Mouse (Mus musculus) embryonic fibroblast, embryonic 13.5 days (primary cell): ENCODE results near the gene Aff3.

Experiments used
- CTCF ChIP-seq: IDR thresholded peaks from 2 replicates; pipeline ENCODE4 v1.5.1; 2011; ENCODE audit warnings: mild to moderate bottlenecking, control low read depth, low read length, moderate library complexity, borderline replicate concordance; ENCODE audit not compliant: insufficient read depth
- POLR2A ChIP-seq: IDR thresholded peaks from 2 replicates; pipeline ENCODE4 v1.6.1; 2011; ENCODE audit warnings: low read depth, mild to moderate bottlenecking, control low read depth, low read length, moderate library complexity

DNA sequence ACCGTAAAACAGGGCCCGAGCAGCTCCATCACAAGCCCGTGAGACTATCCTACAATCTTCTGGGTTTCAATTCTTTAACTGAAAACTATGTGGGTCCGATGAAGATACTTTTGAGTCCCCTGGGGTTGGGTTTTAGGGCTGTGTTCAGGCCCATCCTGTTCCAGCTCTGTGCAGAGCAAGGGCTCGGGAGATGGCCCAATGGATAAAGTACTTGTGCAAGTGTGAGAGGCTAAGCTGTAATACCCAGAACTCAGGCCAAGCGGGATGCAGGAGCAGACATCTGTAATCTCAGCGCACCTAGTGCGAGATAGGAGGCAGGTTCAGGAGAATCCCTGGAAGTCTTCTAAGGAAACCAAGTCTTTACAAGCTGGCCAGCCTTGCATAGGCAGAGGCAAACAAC lies 355.4 kb downstream of the Aff3 start:
- TF ChIP-seq POLR2A (no peak), CTCF (no peak)
